Mouse (Mus musculus): ENCODE data around the gene Pdlim4.

DNA sequence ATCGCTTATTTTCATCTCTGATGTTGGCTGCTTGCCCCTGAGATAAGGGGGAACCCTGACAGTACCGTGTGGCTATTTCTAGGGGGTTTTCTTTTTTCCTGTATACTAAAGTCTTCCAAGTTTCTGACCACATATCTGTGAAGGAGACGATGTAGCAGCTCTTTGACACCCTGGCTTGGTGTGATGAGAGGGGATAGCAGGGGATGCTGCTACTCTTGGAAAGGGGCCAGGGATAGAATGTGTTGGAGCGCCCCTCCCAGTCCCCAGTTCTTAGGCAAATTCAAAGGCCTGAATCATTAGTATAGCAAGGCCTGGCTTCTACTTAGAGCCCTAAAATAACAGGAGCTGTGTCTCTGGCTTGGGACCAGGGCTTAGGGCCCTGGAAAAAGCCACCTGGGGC, 44.5 kb upstream of the Pdlim4 start:
- TF ChIP-seq CTCF (IDR thresholded peaks at IDR 0.05; ENCODE audit: low read depth, low read length) (no peak), POLR2A (IDR thresholded peaks at IDR 0.05; ENCODE audit: borderline replicate concordance, low read depth, low read length) (no peak)

Data from bone marrow macrophage, adult 2 months (primary cell).